Mouse (Mus musculus): Measurements from ENCODE around the gene Zfp444. TPM values are rescaled to one million over a fixed set of nuclear protein-coding genes. Genes with fewer than 3 reads are reported as not detected.

Gene Zfp444
- polyA plus RNA-seq, 1 experiment from 2014 or later, result 83.6 TPM

GRCm38 (mm10) chr7:6151266-6151665 lies 20.8 kb upstream of the Zfp444 start:
- Histone ChIP-seq H3K27me3 (no peaks in the 10 kb centered on the region), H3K27ac (no peak overlapping the region), H3K9me3 (replicated peaks) (no peaks in the 10 kb centered on the region), H3K4me2 (replicated peaks) (no peak overlapping the region), H3K4me3 (no peak overlapping the region), H3K36me3 (no peaks in the 10 kb centered on the region), H3K9ac (no peak overlapping the region), H3K4me1 (peaks cover 18% of the 10 kb centered on the region)
- ATAC-seq (ENCODE audit: low FRiP score), result no peak
- 96% methylated on average over 1 of the region's 1 CpGs for WGBS

DNA sequence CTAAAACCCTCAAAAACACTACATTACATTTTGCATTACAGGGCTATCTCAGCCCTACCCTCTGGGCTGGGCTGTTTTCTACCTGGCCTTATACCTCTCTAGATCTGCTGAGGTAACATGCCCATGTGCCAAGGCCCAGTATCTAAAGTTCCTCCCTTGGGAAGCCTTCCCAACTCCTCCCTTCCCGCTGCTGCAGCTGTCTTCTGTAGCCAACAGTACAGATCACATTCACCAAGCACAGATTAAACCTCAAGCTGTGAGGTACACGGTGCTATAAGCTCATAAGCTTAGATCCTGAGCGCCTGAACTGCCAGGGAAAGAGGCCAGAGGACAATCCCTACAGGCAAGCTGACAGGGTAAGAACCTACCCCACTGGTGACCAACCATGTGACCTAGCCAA lies 20.0 kb upstream of the Zfp444 start:
- H3K4me1 ChIP-seq, result peaks cover 21% of the 10 kb centered on the region
- 89% methylated on average over 3 of the region's 3 CpGs for WGBS
- no peak for ATAC-seq (ENCODE audit: low FRiP score)

DNA sequence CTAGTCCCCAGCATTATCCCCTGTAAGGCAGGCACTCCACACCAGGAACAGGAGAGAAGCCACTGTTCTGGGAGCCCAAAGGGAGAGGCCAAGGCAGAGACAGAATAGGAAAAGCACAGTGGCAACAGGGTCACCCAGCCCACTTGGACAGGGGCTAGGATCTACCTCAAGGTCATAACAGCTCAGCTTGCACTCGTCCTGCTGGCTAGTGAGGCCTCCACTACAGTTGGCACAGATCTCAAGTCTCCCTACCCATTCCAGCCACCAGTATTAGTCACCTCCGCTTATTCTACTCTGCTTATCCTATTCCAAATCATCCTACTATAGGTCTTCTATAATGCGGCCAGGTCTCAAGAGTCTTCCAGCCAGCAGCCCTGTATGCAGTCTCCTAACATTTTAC lies 18.9 kb upstream of the Zfp444 start:
- Histone ChIP-seq H3K27me3 (no peaks in the 10 kb centered on the region), H3K4me1 (peaks cover 21% of the 10 kb centered on the region), H3K4me2 (replicated peaks) (no peak overlapping the region), H3K27ac (no peak overlapping the region), H3K36me3 (no peaks in the 10 kb centered on the region), H3K9ac (no peak overlapping the region), H3K9me3 (replicated peaks) (no peaks in the 10 kb centered on the region), H3K4me3 (no peak overlapping the region)
- ATAC-seq (ENCODE audit: low FRiP score), result no peak
- WGBS, result 89% methylated on average over 3 of the region's 3 CpGs

More for the DNA sequence above, 20.0 kb upstream of the Zfp444 start:
- no peaks in the 10 kb centered on the region for H3K9me3 ChIP-seq (replicated peaks)
- no peaks in the 10 kb centered on the region for H3K36me3 ChIP-seq
- H3K4me3 ChIP-seq, result no peak overlapping the region
- no peak overlapping the region for H3K27ac ChIP-seq
- H3K9ac ChIP-seq, result no peak overlapping the region
- H3K4me2 ChIP-seq (replicated peaks), result no peak overlapping the region
- H3K27me3 ChIP-seq, result no peaks in the 10 kb centered on the region

- peak overlapping the region; percentile 81 for H3K4me3 ChIP-seq
- no peaks in the 10 kb centered on the region for H3K27me3 ChIP-seq
- WGBS, result 91% methylated on average over 5 of the region's 5 CpGs
- H3K9ac ChIP-seq, result no peak overlapping the region
- peaks cover 21% of the 10 kb centered on the region for H3K4me1 ChIP-seq
- no peak overlapping the region for H3K27ac ChIP-seq
- H3K4me2 ChIP-seq (replicated peaks), result peak overlapping the region; percentile 97
- no peaks in the 10 kb centered on the region for H3K36me3 ChIP-seq
- no peak for ATAC-seq (ENCODE audit: low FRiP score)
- no peaks in the 10 kb centered on the region for H3K9me3 ChIP-seq (replicated peaks)
Measured at GRCm38 (mm10) chr7:6154164-6154563, 17.9 kb upstream of the Zfp444 start.

GRCm38 (mm10) chr7:6155031-6155872 lies 16.8 kb upstream of the Zfp444 start:
- H3K4me2 ChIP-seq (replicated peaks), result peak overlapping the region; percentile 97
- peak; percentile 77 for ATAC-seq (ENCODE audit: low FRiP score)
- peak overlapping the region; percentile 81 for H3K4me3 ChIP-seq
- H3K36me3 ChIP-seq, result no peaks in the 10 kb centered on the region
- peaks cover 21% of the 10 kb centered on the region for H3K4me1 ChIP-seq
- peak overlapping the region; percentile 91 for H3K9ac ChIP-seq
- under 1% methylated on average over 68 of the region's 85 CpGs for WGBS
- no peaks in the 10 kb centered on the region for H3K9me3 ChIP-seq (replicated peaks)
- peak overlapping the region; percentile 94 for H3K27ac ChIP-seq
- no peaks in the 10 kb centered on the region for H3K27me3 ChIP-seq

DNA sequence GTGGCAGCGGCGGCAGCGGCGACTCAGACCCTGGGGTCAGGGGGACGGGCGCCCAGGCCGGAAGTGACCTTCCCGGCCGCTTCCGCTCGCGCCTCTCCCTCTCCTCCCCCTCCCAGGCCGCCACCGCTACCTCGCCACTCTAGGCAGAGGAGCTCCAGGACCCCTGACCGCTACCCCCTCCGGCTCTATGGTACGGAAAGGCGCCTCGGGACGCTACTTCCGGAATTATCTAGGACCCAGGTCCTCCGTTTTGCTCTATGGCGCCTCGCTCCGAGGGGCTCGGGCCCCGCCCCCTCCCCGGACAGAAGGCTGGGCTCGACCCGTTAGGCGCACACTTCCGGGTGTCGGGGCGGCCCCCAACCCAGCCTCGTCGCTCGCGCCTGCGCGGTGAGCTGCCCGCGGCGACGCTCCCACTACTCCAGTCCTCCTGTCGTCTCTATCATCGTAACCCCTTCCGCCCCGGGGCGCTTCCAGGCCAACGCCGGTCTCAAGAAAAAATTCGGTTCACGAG lies 16.1 kb upstream of the Zfp444 start, which contains the start of gene Zfp787:
Zfp787 (minus strand) TSS at position 97 of the 511 bp plus-strand sequence.
- Histone ChIP-seq H3K9me3 (replicated peaks) (no peaks in the 10 kb centered on the region), H3K4me1 (peaks cover 20% of the 10 kb centered on the region), H3K27me3 (no peaks in the 10 kb centered on the region), H3K27ac (peak within 1 kb of the TSS; percentile 94), H3K4me3 (peak within 1 kb of the TSS; percentile 81), H3K9ac (peak within 1 kb of the TSS; percentile 91), H3K4me2 (replicated peaks) (peak within 1 kb of the TSS; percentile 97), H3K36me3 (no peaks in the 10 kb centered on the region)
- under 1% methylated on average over 49 of the region's 54 CpGs for WGBS
- ATAC-seq (ENCODE audit: low FRiP score), result peak; percentile 98

- no peak overlapping the region for H3K27ac ChIP-seq
- no peaks in the 10 kb centered on the region for H3K27me3 ChIP-seq
- no peaks in the 10 kb centered on the region for H3K36me3 ChIP-seq
- 73% methylated on average over 9 of the region's 9 CpGs for WGBS
- H3K9me3 ChIP-seq (replicated peaks), result no peaks in the 10 kb centered on the region
- H3K9ac ChIP-seq, result 0 out of 2 replicates have a peak overlapping the region, but pooled peaks have one; percentile 58
- no peak for ATAC-seq (ENCODE audit: low FRiP score)
- H3K4me1 ChIP-seq, result peaks cover 18% of the 10 kb centered on the region
- peak overlapping the region; percentile 81 for H3K4me3 ChIP-seq
- peak overlapping the region; percentile 97 for H3K4me2 ChIP-seq (replicated peaks)
Measured at GRCm38 (mm10) chr7:6156901-6157472, 15.0 kb upstream of the Zfp444 start.

DNA sequence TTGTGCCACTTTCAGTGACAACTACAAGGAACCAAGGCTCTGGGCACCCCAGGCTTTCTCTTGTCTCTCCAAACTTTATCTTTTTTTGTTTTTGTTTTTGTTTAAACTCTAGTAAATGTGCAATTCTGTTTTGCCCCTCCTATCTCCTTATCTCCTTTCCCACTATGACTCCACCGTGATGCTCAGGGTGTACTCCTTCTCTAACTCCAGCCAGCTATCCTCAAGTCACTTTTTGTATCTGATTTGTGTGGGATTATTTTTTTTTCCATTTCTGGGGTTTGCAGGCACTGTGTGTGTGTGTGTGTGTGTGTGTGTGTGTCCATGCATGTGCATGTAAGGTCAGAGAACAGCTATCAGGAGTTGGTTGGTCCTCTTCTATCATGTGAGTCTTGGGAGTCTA lies 14.5 kb upstream of the Zfp444 start:
- H3K9me3 ChIP-seq (replicated peaks), result no peaks in the 10 kb centered on the region
- 81% methylated on average over 1 of the region's 1 CpGs for WGBS
- no peak for ATAC-seq (ENCODE audit: low FRiP score)
- H3K9ac ChIP-seq, result no peak overlapping the region
- no peak overlapping the region for H3K27ac ChIP-seq
- no peak overlapping the region for H3K4me3 ChIP-seq
- H3K36me3 ChIP-seq, result no peaks in the 10 kb centered on the region
- H3K4me2 ChIP-seq (replicated peaks), result no peak overlapping the region
- peaks cover 18% of the 10 kb centered on the region for H3K4me1 ChIP-seq
- no peaks in the 10 kb centered on the region for H3K27me3 ChIP-seq

- H3K4me1 ChIP-seq, result peaks cover 8% of the 10 kb centered on the region
- H3K27me3 ChIP-seq, result no peaks in the 10 kb centered on the region
- H3K36me3 ChIP-seq, result no peaks in the 10 kb centered on the region
- 87% methylated on average over 3 of the region's 3 CpGs for WGBS
- no peak overlapping the region for H3K9ac ChIP-seq
- no peak overlapping the region for H3K4me3 ChIP-seq
- H3K9me3 ChIP-seq (replicated peaks), result no peaks in the 10 kb centered on the region
- no peak overlapping the region for H3K27ac ChIP-seq
- no peak for ATAC-seq (ENCODE audit: low FRiP score)
- H3K4me2 ChIP-seq (replicated peaks), result no peak overlapping the region
Measured at GRCm38 (mm10) chr7:6159604-6160003, 12.4 kb upstream of the Zfp444 start.

DNA sequence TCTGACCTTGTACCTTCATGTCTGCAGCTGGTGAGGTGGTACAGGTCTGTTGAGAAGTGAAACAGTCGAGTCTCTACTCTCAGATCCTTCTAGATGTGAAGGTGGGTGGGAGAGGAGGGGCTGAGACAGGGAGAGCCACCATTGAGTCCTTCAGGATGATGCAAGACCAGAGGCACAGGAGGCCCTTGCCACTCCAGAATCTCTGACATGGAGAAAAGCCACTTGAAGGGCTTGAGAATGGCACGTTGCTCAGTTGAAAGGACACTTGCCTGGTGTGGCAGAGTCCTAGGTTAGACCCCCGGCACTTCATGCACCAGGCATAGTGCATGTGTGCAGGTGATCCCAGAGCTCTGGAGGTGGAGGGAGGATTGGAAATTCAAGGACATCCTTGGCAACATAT lies 10.5 kb upstream of the Zfp444 start:
- Histone ChIP-seq H3K27ac (no peak overlapping the region), H3K9ac (no peak overlapping the region), H3K4me1 (peaks cover 3% of the 10 kb centered on the region; the same call in 1 of the 2 replicates), H3K9me3 (replicated peaks) (no peaks in the 10 kb centered on the region), H3K4me3 (no peak overlapping the region), H3K36me3 (no peaks in the 10 kb centered on the region), H3K4me2 (replicated peaks) (no peak overlapping the region), H3K27me3 (no peaks in the 10 kb centered on the region)
- WGBS, result 53% methylated on average over 3 of the region's 3 CpGs
- ATAC-seq (ENCODE audit: low FRiP score), result no peak

GRCm38 (mm10) chr7:6162172-6162571 lies 9.9 kb upstream of the Zfp444 start:
- H3K4me3 ChIP-seq, result no peak overlapping the region
- no peaks in the 10 kb centered on the region for H3K4me1 ChIP-seq
- no peak for ATAC-seq (ENCODE audit: low FRiP score)
- no peaks in the 10 kb centered on the region for H3K9me3 ChIP-seq (replicated peaks)
- no peak overlapping the region for H3K4me2 ChIP-seq (replicated peaks)
- 73% methylated on average over 4 of the region's 4 CpGs for WGBS
- H3K36me3 ChIP-seq, result no peaks in the 10 kb centered on the region
- no peak overlapping the region for H3K9ac ChIP-seq
- H3K27ac ChIP-seq, result no peak overlapping the region
- no peaks in the 10 kb centered on the region for H3K27me3 ChIP-seq

GRCm38 (mm10) chr7:6164671-6165070 lies 7.4 kb upstream of the Zfp444 start:
- Histone ChIP-seq H3K4me3 (no peak overlapping the region), H3K9me3 (replicated peaks) (no peaks in the 10 kb centered on the region), H3K27me3 (no peaks in the 10 kb centered on the region), H3K4me1 (no peaks in the 10 kb centered on the region), H3K36me3 (no peaks in the 10 kb centered on the region), H3K27ac (no peak overlapping the region), H3K4me2 (replicated peaks) (no peak overlapping the region), H3K9ac (no peak overlapping the region)
- 76% methylated on average over 5 of the region's 5 CpGs for WGBS
- no peak for ATAC-seq (ENCODE audit: low FRiP score)
